Mouse (Mus musculus) embryonic facial prominence, embryonic 10.5 days (tissue): ENCODE measurements around the gene Slc10a6. TPM values are rescaled to one million over a fixed set of nuclear protein-coding genes. Genes with fewer than 3 reads are reported as not detected.
A peak's percentile ranks its signal among the peaks of the same experiment; 100 is the strongest.

ENCODE experiments used
- DNase-seq: peaks from one replicate; pipeline ENCODE4 v3.0.0-alpha.2; 2017; ENCODE audit warnings: low spot score
- H3K27ac ChIP-seq: fragments of 300-500 bp; sonication (generic); replicated peaks from 2 replicates; pipeline ENCODE4 v1.5.1; 2016; ENCODE audit warnings: mild to moderate bottlenecking
- H3K27me3 ChIP-seq: fragments of 300-500 bp; sonication (generic); replicated peaks from 2 replicates; pipeline ENCODE4 v1.6.1; 2016; ENCODE audit warnings: low read depth, mild to moderate bottlenecking; ENCODE audit not compliant: poor library complexity, severe bottlenecking
- H3K36me3 ChIP-seq: fragments of 300-500 bp; sonication (generic); replicated peaks from 2 replicates; pipeline ENCODE4 v1.6.1; 2016; ENCODE audit warnings: mild to moderate bottlenecking, moderate library complexity
- H3K4me1 ChIP-seq: fragments of 300-500 bp; sonication (generic); 2 replicates; pipeline ENCODE4 v1.6.1; 2016
- H3K4me3 ChIP-seq: fragments of 300-500 bp; sonication (generic); 2 replicates; pipeline ENCODE4 v1.5.1; 2016; ENCODE audit warnings: mild to moderate bottlenecking, moderate library complexity
- H3K9me3 ChIP-seq: fragments of 300-500 bp; sonication (generic); 2 replicates; pipeline ENCODE4 v1.6.1; 2016; ENCODE audit warnings: mild to moderate bottlenecking
- WGBS: fragments of 180-500 bp; shearing (Covaris S2); methylation state at CpG from one replicate; pipeline ENCODE4 v1.1.7; 2016; 5-methylcytosine and 5-hydroxymethylcytosine counted together
- polyA plus RNA-seq: library from polyadenylated mRNA; unstranded; fragments of >200 nt; fragmentation: Nextera tagmentation; extraction: Ambion mirVana; gene quantifications from 2 replicates; pipeline ENCODE4 v1.2.1, GENCODE M21; 2016

The Slc10a6 gene
- polyA plus RNA-seq, 1 experiment from 2014 or later: not detected

GRCm38 (mm10) chr5:103591846-103592245, 37.4 kb downstream of the Slc10a6 start:
- Histone ChIP-seq H3K4me3 (no peak overlapping the region), H3K4me1 (no peaks in the 10 kb centered on the region), H3K27ac (no peak overlapping the region), H3K9me3 (no peaks in the 10 kb centered on the region), H3K27me3 (no peaks in the 10 kb centered on the region), H3K36me3 (peaks cover 66% of the 10 kb centered on the region)
- 91% methylated on average over 7 of the region's 7 CpGs for WGBS
- no peak for DNase-seq

- 81% methylated on average over 7 of the region's 7 CpGs for WGBS
- no peak overlapping the region for H3K27ac ChIP-seq
- no peak overlapping the region for H3K4me3 ChIP-seq
- H3K27me3 ChIP-seq: no peaks in the 10 kb centered on the region
- no peaks in the 10 kb centered on the region for H3K9me3 ChIP-seq
- H3K4me1 ChIP-seq: no peaks in the 10 kb centered on the region
- peaks cover 57% of the 10 kb centered on the region for H3K36me3 ChIP-seq
- peak; percentile 32 for DNase-seq
Measured at GRCm38 (mm10) chr5:103587219-103587618, 42.0 kb downstream of the Slc10a6 start.

- WGBS: 78% methylated on average over 11 of the region's 11 CpGs
- no peak overlapping the region for H3K27ac ChIP-seq
Measured at GRCm38 (mm10) chr5:103579680-103580420, 49.4 kb downstream of the Slc10a6 start.

GRCm38 (mm10) chr5:103569446-103569845, 59.8 kb downstream of the Slc10a6 start:
- H3K9me3 ChIP-seq: no peaks in the 10 kb centered on the region
- no peak overlapping the region for H3K4me3 ChIP-seq
- H3K4me1 ChIP-seq: no peaks in the 10 kb centered on the region
- peaks cover 96% of the 10 kb centered on the region for H3K36me3 ChIP-seq
- no peak for DNase-seq
- no peak overlapping the region for H3K27ac ChIP-seq
- H3K27me3 ChIP-seq: no peaks in the 10 kb centered on the region
- 92% methylated on average over 9 of the region's 9 CpGs for WGBS

More at GRCm38 (mm10) chr5:103579680-103580420, 49.4 kb downstream of the Slc10a6 start:
- Histone ChIP-seq H3K4me1 (no peaks in the 10 kb centered on the region), H3K9me3 (no peaks in the 10 kb centered on the region), H3K36me3 (peaks cover 47% of the 10 kb centered on the region), H3K27me3 (no peaks in the 10 kb centered on the region), H3K4me3 (no peak overlapping the region)
- DNase-seq: no peak

GRCm38 (mm10) chr5:103568034-103568433, 61.2 kb downstream of the Slc10a6 start:
- Histone ChIP-seq H3K4me3 (no peak overlapping the region), H3K27ac (no peak overlapping the region), H3K27me3 (no peaks in the 10 kb centered on the region), H3K9me3 (no peaks in the 10 kb centered on the region), H3K36me3 (peaks cover 94% of the 10 kb centered on the region), H3K4me1 (no peaks in the 10 kb centered on the region)
- 97% methylated on average over 4 of the region's 4 CpGs for WGBS
- no peak for DNase-seq

GRCm38 (mm10) chr5:103560546-103560945, 68.7 kb downstream of the Slc10a6 start:
- Histone ChIP-seq H3K9me3 (no peaks in the 10 kb centered on the region; the same call in 1 of the 2 replicates), H3K4me1 (no peaks in the 10 kb centered on the region), H3K27me3 (no peaks in the 10 kb centered on the region), H3K36me3 (peaks cover 92% of the 10 kb centered on the region), H3K27ac (no peak overlapping the region), H3K4me3 (no peak overlapping the region)
- 93% methylated on average over 9 of the region's 9 CpGs for WGBS
- DNase-seq: no peak

Other genes starting within 250 kb of the Slc10a6 start
- gene Ptpn13, start 204.2 kb downstream of the Slc10a6 start, polyA plus RNA-seq: 15.6 and 18.8 TPM in 2 replicates
- gene 1700016H13Rik, start 26.6 kb upstream of the Slc10a6 start, polyA plus RNA-seq: 0.26 and 0.31 TPM in 2 replicates
- 4.0 and 5.5 TPM in 2 replicates for gene Aff1, start 63.0 kb upstream of the Slc10a6 start, polyA plus RNA-seq